Mouse (Mus musculus): ENCODE measurements around the gene Rora. TPM values are rescaled to one million over a fixed set of nuclear protein-coding genes. Genes with fewer than 3 reads are reported as not detected.

Gene Rora
- polyA plus RNA-seq, 1 experiment: 0.06 TPM

DNA sequence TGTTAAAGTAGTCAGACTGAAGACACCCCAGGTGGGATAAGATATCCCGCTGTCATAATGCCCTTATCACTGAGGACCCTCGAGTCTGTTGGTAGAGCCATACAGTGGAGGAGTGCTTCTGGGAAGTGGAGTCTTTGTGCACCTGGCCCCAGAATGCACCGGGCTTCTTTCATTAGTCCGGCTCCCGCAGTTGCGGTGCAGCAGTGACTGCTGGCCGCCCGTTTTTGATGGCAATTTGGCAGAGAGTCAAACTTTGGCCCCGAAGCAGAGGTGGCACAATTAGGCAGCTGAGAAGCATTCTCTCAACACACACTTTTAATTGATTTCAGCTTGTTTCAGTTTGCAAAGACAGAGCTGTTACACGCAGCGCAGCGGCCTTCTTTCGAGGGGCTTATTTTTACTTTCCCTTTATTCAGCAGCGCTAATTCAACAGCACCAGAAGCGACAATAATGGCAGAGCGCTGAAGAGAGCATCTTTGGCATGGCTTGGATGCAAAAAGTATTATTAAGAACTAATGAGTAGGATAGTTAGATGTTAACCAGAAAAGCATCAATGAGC lies 138.5 kb downstream of the Rora start:
- no peaks in the 10 kb centered on the region for H3K79me2 ChIP-seq (ENCODE audit: control insufficient read depth, insufficient read depth)
- H3K79me3 ChIP-seq (ENCODE audit: low read depth): no peaks in the 10 kb centered on the region
- TF ChIP-seq MYOD1 (IDR thresholded peaks at IDR 0.05; ENCODE audit: control insufficient read depth, insufficient read length, low read depth): no peak
- TF ChIP-seq MYOG (IDR thresholded peaks at IDR 0.05; ENCODE audit: control insufficient read depth, extremely low read depth, insufficient read length): no peak
- no peak for TF ChIP-seq USF1 (IDR thresholded peaks at IDR 0.05; ENCODE audit: low read depth)
- no peak for TF ChIP-seq CTCF (IDR thresholded peaks at IDR 0.05; ENCODE audit: control insufficient read depth, insufficient read depth, insufficient read length)
- TF ChIP-seq MAX (IDR thresholded peaks at IDR 0.05): no peak
- no peak for TF ChIP-seq FOSL1 (IDR thresholded peaks at IDR 0.05; ENCODE audit: insufficient read depth, low read length, poor library complexity, severe bottlenecking)
- TF ChIP-seq CEBPB (IDR thresholded peaks at IDR 0.05; ENCODE audit: low read depth): no peak
- no peaks in the 10 kb centered on the region for H3K36me3 ChIP-seq (ENCODE audit: control insufficient read depth, insufficient read depth)
- H3K27me3 ChIP-seq (ENCODE audit: control insufficient read depth, insufficient read depth, insufficient read length): peaks cover 14% of the 10 kb centered on the region
- no peak overlapping the region for H3K4me3 ChIP-seq (ENCODE audit: insufficient read depth, poor library complexity, severe bottlenecking)
- H3ac ChIP-seq (ENCODE audit: control insufficient read depth, insufficient read length, low read depth): no peak overlapping the region

DNA sequence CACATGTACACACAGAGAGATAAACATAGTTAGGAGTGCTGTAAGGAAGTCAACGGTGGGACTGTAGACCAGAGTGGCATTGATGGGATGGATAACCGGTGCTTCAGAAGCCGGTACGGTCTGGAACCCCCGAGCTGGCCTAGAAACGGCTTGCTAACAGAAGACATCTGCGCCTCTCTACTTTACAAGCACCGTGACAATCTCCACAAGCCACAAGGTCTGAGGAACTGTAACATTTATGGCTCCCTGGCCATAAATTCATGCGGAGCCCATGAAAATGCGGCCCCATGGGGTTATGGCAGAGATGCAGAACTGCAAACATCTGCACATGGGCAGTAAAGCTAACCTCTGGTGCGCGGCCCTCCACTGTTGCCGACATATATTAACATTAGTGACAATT lies 141.7 kb downstream of the Rora start:
- H3K27me3 ChIP-seq (ENCODE audit: control insufficient read depth, insufficient read depth, insufficient read length): peaks cover 14% of the 10 kb centered on the region
- no peak overlapping the region for H3K4me3 ChIP-seq (ENCODE audit: insufficient read depth, poor library complexity, severe bottlenecking)
- H3K79me2 ChIP-seq (ENCODE audit: control insufficient read depth, insufficient read depth): no peaks in the 10 kb centered on the region
- no peaks in the 10 kb centered on the region for H3K36me3 ChIP-seq (ENCODE audit: control insufficient read depth, insufficient read depth)
- H3K79me3 ChIP-seq (ENCODE audit: low read depth): no peaks in the 10 kb centered on the region
- H3ac ChIP-seq (ENCODE audit: control insufficient read depth, insufficient read length, low read depth): no peak overlapping the region
- TF ChIP-seq MAX (IDR thresholded peaks at IDR 0.05) (no peak), CTCF (IDR thresholded peaks at IDR 0.05; ENCODE audit: control insufficient read depth, insufficient read depth, insufficient read length) (no peak)

DNA sequence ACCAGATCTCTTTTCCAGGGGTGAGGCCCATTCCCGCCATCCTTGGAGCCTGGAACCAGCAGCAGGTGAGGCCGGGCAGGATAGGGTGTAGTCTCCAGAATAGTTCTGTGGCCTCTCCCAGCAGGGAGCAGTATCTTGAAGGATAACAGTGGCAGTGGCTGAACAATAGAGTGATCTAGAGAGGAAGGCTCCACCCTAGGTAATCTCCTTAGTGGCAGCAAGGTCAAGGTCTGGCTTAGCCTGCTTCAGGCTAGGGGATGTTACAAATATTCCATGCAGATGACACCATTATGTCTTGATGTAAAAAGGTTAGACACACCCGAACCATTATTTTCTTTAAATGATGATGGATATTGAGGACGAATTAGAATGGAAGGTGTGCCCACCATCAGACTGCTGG lies 144.6 kb downstream of the Rora start:
- Histone ChIP-seq H3K27me3 (ENCODE audit: control insufficient read depth, insufficient read depth, insufficient read length) (peaks cover 9% of the 10 kb centered on the region), H3K4me3 (ENCODE audit: insufficient read depth, poor library complexity, severe bottlenecking) (no peak overlapping the region), H3K79me2 (ENCODE audit: control insufficient read depth, insufficient read depth) (no peaks in the 10 kb centered on the region), H3ac (ENCODE audit: control insufficient read depth, insufficient read length, low read depth) (no peak overlapping the region), H3K79me3 (ENCODE audit: low read depth) (no peaks in the 10 kb centered on the region), H3K36me3 (ENCODE audit: control insufficient read depth, insufficient read depth) (no peaks in the 10 kb centered on the region)
- no peak for TF ChIP-seq USF1 (IDR thresholded peaks at IDR 0.05; ENCODE audit: low read depth)
- TF ChIP-seq MYOG (IDR thresholded peaks at IDR 0.05; ENCODE audit: control insufficient read depth, extremely low read depth, insufficient read length): no peak
- no peak for TF ChIP-seq MYOD1 (IDR thresholded peaks at IDR 0.05; ENCODE audit: control insufficient read depth, insufficient read length, low read depth)
- TF ChIP-seq CEBPB (IDR thresholded peaks at IDR 0.05; ENCODE audit: low read depth): no peak
- no peak for TF ChIP-seq MAX (IDR thresholded peaks at IDR 0.05)
- no peak for TF ChIP-seq FOSL1 (IDR thresholded peaks at IDR 0.05; ENCODE audit: insufficient read depth, low read length, poor library complexity, severe bottlenecking)
- TF ChIP-seq CTCF (IDR thresholded peaks at IDR 0.05; ENCODE audit: control insufficient read depth, insufficient read depth, insufficient read length): no peak

DNA sequence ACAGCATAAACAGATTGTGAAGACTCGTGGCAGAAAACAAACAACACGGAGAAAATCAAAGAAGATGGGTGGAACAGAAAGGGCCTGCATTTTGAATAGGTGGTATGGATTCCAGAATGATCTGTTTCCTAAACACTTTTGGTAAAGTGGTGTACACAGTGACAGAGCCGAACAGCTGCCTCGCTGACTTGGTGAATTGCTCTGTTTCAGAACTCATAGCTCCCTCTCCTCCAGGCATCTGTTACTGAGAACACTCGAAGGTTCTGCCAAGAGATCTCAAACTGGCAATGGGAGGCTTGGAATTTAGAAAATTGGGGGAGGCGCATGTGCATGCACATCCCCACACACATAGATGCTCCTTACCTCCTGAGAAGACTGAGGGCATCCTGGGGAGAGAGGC lies 145.5 kb downstream of the Rora start:
- Histone ChIP-seq H3K27me3 (ENCODE audit: control insufficient read depth, insufficient read depth, insufficient read length) (peaks cover 9% of the 10 kb centered on the region), H3K36me3 (ENCODE audit: control insufficient read depth, insufficient read depth) (no peaks in the 10 kb centered on the region), H3K79me2 (ENCODE audit: control insufficient read depth, insufficient read depth) (no peaks in the 10 kb centered on the region), H3K4me3 (ENCODE audit: insufficient read depth, poor library complexity, severe bottlenecking) (no peak overlapping the region), H3ac (ENCODE audit: control insufficient read depth, insufficient read length, low read depth) (no peak overlapping the region), H3K79me3 (ENCODE audit: low read depth) (no peaks in the 10 kb centered on the region)
- no peak for TF ChIP-seq CTCF (IDR thresholded peaks at IDR 0.05; ENCODE audit: control insufficient read depth, insufficient read depth, insufficient read length)
- TF ChIP-seq MAX (IDR thresholded peaks at IDR 0.05): no peak
- no peak for TF ChIP-seq MYOG (IDR thresholded peaks at IDR 0.05; ENCODE audit: control insufficient read depth, extremely low read depth, insufficient read length)
- TF ChIP-seq USF1 (IDR thresholded peaks at IDR 0.05; ENCODE audit: low read depth): no peak

DNA sequence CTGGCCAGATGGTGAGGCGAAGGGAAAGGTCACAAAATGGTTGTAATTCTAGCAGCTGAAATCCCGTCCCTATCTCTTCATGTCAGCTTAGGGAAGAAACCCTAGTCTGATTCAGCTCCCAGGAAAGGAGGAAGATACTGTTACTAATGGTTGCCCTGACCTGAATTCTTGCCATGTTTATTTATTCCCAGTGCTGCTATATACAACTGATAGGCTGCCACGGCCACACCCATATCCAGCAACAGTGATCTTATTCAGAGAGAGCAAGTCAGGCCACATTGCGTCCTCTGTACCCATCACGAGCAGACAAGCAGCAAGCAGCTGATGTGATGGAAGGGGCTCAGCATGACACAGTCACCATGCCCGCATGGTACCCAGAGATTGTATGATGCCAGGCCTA lies 150.6 kb downstream of the Rora start:
- H3ac ChIP-seq (ENCODE audit: control insufficient read depth, insufficient read length, low read depth): no peak overlapping the region
- TF ChIP-seq MAX (IDR thresholded peaks at IDR 0.05): no peak
- no peak for TF ChIP-seq USF1 (IDR thresholded peaks at IDR 0.05; ENCODE audit: low read depth)
- TF ChIP-seq FOSL1 (IDR thresholded peaks at IDR 0.05; ENCODE audit: insufficient read depth, low read length, poor library complexity, severe bottlenecking): no peak
- no peak for TF ChIP-seq CEBPB (IDR thresholded peaks at IDR 0.05; ENCODE audit: low read depth)
- TF ChIP-seq CTCF (IDR thresholded peaks at IDR 0.05; ENCODE audit: control insufficient read depth, insufficient read depth, insufficient read length): no peak
- no peak for TF ChIP-seq MYOD1 (IDR thresholded peaks at IDR 0.05; ENCODE audit: control insufficient read depth, insufficient read length, low read depth)
- no peak for TF ChIP-seq MYOG (IDR thresholded peaks at IDR 0.05; ENCODE audit: control insufficient read depth, extremely low read depth, insufficient read length)
- no peak overlapping the region for H3K4me3 ChIP-seq (ENCODE audit: insufficient read depth, poor library complexity, severe bottlenecking)
- no peaks in the 10 kb centered on the region for H3K79me3 ChIP-seq (ENCODE audit: low read depth)
- H3K36me3 ChIP-seq (ENCODE audit: control insufficient read depth, insufficient read depth): no peaks in the 10 kb centered on the region
- H3K27me3 ChIP-seq (ENCODE audit: control insufficient read depth, insufficient read depth, insufficient read length): no peaks in the 10 kb centered on the region
- no peaks in the 10 kb centered on the region for H3K79me2 ChIP-seq (ENCODE audit: control insufficient read depth, insufficient read depth)

DNA sequence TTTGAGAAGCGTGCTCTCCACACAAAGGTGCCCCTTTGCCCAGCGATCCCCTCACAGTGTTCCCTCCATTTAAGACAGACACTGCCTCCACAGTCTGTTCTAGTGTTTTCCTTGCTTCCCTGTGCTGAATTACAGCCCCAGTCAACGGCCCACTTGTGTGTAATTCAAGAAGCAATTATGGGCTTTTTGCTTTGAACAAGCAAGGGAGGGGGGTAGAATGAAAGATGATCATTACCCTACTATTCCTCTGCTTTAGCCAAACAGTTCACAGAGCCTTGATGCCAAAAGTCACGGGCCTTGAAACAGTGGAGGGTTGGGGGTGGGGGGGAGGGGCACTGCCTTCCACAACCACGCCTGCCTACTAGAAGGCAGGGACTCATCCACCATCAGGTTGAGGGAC lies 152.2 kb downstream of the Rora start:
- Histone ChIP-seq H3K79me2 (ENCODE audit: control insufficient read depth, insufficient read depth) (no peaks in the 10 kb centered on the region), H3K4me3 (ENCODE audit: insufficient read depth, poor library complexity, severe bottlenecking) (no peak overlapping the region), H3ac (ENCODE audit: control insufficient read depth, insufficient read length, low read depth) (no peak overlapping the region), H3K27me3 (ENCODE audit: control insufficient read depth, insufficient read depth, insufficient read length) (no peaks in the 10 kb centered on the region), H3K79me3 (ENCODE audit: low read depth) (no peaks in the 10 kb centered on the region), H3K36me3 (ENCODE audit: control insufficient read depth, insufficient read depth) (no peaks in the 10 kb centered on the region)
- TF ChIP-seq CTCF (IDR thresholded peaks at IDR 0.05; ENCODE audit: control insufficient read depth, insufficient read depth, insufficient read length) (no peak), MYOG (IDR thresholded peaks at IDR 0.05; ENCODE audit: control insufficient read depth, extremely low read depth, insufficient read length) (no peak), MYOD1 (IDR thresholded peaks at IDR 0.05; ENCODE audit: control insufficient read depth, insufficient read length, low read depth) (no peak), FOSL1 (IDR thresholded peaks at IDR 0.05; ENCODE audit: insufficient read depth, low read length, poor library complexity, severe bottlenecking) (no peak), CEBPB (IDR thresholded peaks at IDR 0.05; ENCODE audit: low read depth) (no peak), USF1 (IDR thresholded peaks at IDR 0.05; ENCODE audit: low read depth) (no peak), MAX (IDR thresholded peaks at IDR 0.05) (no peak)
